Mouse (Mus musculus) intestine, postnatal 0 days (tissue): Measurements from ENCODE around the gene Prex1. TPM values are rescaled to one million over a fixed set of nuclear protein-coding genes. Genes with fewer than 3 reads are reported as not detected.

Source experiments
- ATAC-seq: fragments of 200-750 bp; cut with Nextera tagmentation; 2 replicates; pipeline ENCODE4 v1.8.0; 2017; ENCODE audit warnings: mild to moderate bottlenecking, moderate TSS enrichment, moderate library complexity
- H3K27ac ChIP-seq: fragments of 300-500 bp; sonication (generic); 2 replicates; pipeline ENCODE4 v1.5.1; 2014; ENCODE audit warnings: mild to moderate bottlenecking, low read depth, low read length, moderate library complexity
- H3K27me3 ChIP-seq: fragments of 300-500 bp; sonication (generic); replicated peaks from 2 replicates; pipeline ENCODE4 v1.6.1; 2014; ENCODE audit warnings: low read length, mixed read lengths; ENCODE audit not compliant: control insufficient read depth, insufficient read depth
- H3K36me3 ChIP-seq: fragments of 300-500 bp; sonication (generic); 2 replicates; pipeline ENCODE4 v1.6.1; 2014; ENCODE audit warnings: mild to moderate bottlenecking, moderate library complexity; ENCODE audit not compliant: control insufficient read depth, insufficient read depth
- H3K4me1 ChIP-seq: fragments of 300-500 bp; sonication (generic); replicated peaks from 2 replicates; pipeline ENCODE4 v1.6.1; 2014; ENCODE audit warnings: antibody characterized with exemption, low read length, mixed read lengths; ENCODE audit not compliant: control insufficient read depth, insufficient read depth
- H3K4me2 ChIP-seq: fragments of 300-500 bp; sonication (generic); replicated peaks from 2 replicates; pipeline ENCODE4 v1.6.1; 2014; ENCODE audit warnings: low read depth, mild to moderate bottlenecking, moderate library complexity
- H3K4me3 ChIP-seq: fragments of 300-500 bp; sonication (generic); 2 replicates; pipeline ENCODE4 v1.5.1; 2014; ENCODE audit warnings: low read depth, low read length
- H3K9ac ChIP-seq: fragments of 300-500 bp; sonication (generic); 2 replicates; pipeline ENCODE4 v1.6.1; 2014; ENCODE audit warnings: mild to moderate bottlenecking, low read depth, low read length
- H3K9me3 ChIP-seq: fragments of 300-500 bp; sonication (generic); 2 replicates; pipeline ENCODE4 v1.6.1; 2016; ENCODE audit warnings: mixed run types; ENCODE audit not compliant: control insufficient read depth
- CTCF ChIP-seq: sonication (generic); IDR thresholded peaks from 2 replicates; pipeline ENCODE4 v1.5.1; 2016; ENCODE audit warnings: low read depth, mild to moderate bottlenecking, control low read depth, antibody characterized with exemption, moderate library complexity
- WGBS: fragments of 180-500 bp; shearing (Covaris S2); extraction: QIAGEN DNeasy Blood & Tissue Kit; methylation state at CpG from one replicate; pipeline ENCODE4 v1.1.7; 2014; 5-methylcytosine and 5-hydroxymethylcytosine counted together
- polyA plus RNA-seq: library from polyadenylated mRNA; unstranded; fragments of >200 nt; fragmentation: Nextera tagmentation; extraction: Ambion mirVana; gene quantifications from 2 replicates; pipeline ENCODE4 v1.2.1, GENCODE M21; 2015

Gene Prex1
- polyA plus RNA-seq, 1 experiment from 2014 or later = 4.0 TPM

- H3K27me3 ChIP-seq = no peaks in the 10 kb centered on the region
- 58% methylated on average over 22 of the region's 22 CpGs for WGBS
- no peak overlapping the region for H3K9ac ChIP-seq
- no peak overlapping the region for H3K4me3 ChIP-seq
- no peaks in the 10 kb centered on the region for H3K9me3 ChIP-seq
- no peak overlapping the region for H3K27ac ChIP-seq
- H3K4me2 ChIP-seq = no peak overlapping the region
- no peak for TF ChIP-seq CTCF
- no peaks in the 10 kb centered on the region for H3K4me1 ChIP-seq
- H3K36me3 ChIP-seq = no peaks in the 10 kb centered on the region
- ATAC-seq = no peak
Observed at GRCm38 (mm10) chr2:166667790-166668695, 45.6 kb downstream of the Prex1 start.

- no peak for ATAC-seq
- Histone ChIP-seq H3K9me3 (no peaks in the 10 kb centered on the region), H3K4me1 (no peaks in the 10 kb centered on the region), H3K4me2 (no peak overlapping the region), H3K27ac (no peak overlapping the region), H3K4me3 (no peak overlapping the region), H3K36me3 (no peaks in the 10 kb centered on the region), H3K27me3 (no peaks in the 10 kb centered on the region), H3K9ac (no peak overlapping the region)
- WGBS = 86% methylated on average over 13 of the region's 13 CpGs
- no peak for TF ChIP-seq CTCF
Observed at GRCm38 (mm10) chr2:166666175-166666574, 47.5 kb downstream of the Prex1 start.

DNA sequence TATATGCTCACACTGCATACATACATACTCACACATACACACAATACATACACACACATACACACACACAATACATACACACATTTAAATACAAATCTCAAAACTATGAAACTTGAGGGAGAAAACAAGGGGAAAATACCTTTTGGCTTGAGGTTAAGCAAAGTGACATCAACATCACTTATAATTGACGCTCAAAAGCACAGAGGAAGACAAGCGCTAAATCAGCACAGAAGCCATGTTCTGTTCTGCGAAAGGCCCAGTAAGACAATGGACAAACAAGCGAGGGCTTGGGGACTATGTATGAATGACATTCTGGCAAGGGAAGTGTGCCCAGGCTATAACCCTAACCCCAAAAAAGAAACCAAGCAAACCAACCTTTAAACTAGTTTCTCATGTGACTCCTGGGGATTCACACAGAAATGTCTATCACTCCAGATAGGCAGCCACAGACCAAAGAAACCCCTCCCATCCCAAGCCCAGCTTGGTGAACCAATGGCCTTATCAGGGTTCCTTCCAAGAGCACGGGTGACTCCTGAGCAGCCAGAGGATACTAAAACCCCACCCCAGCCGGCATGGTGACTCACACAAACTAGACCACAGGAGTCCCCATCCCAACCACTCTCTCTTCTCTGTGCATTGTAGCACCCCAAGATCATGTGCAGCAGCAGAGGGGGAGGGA is 48.2 kb downstream of the Prex1 start:
- Histone ChIP-seq H3K36me3 (no peaks in the 10 kb centered on the region), H3K9ac (no peak overlapping the region), H3K9me3 (no peaks in the 10 kb centered on the region), H3K27ac (no peak overlapping the region), H3K4me3 (no peak overlapping the region), H3K4me2 (no peak overlapping the region), H3K27me3 (no peaks in the 10 kb centered on the region), H3K4me1 (no peaks in the 10 kb centered on the region)
- ATAC-seq = no peak
- 69% methylated on average over 6 of the region's 6 CpGs for WGBS
- TF ChIP-seq CTCF = no peak

- Histone ChIP-seq H3K4me3 (no peak overlapping the region), H3K9me3 (no peaks in the 10 kb centered on the region), H3K4me1 (no peaks in the 10 kb centered on the region), H3K9ac (no peak overlapping the region), H3K27me3 (no peaks in the 10 kb centered on the region), H3K36me3 (no peaks in the 10 kb centered on the region), H3K4me2 (no peak overlapping the region), H3K27ac (no peak overlapping the region)
- WGBS = 80% methylated on average over 15 of the region's 15 CpGs
- TF ChIP-seq CTCF = no peak
- ATAC-seq = no peak
Observed at GRCm38 (mm10) chr2:166664506-166664905, 49.1 kb downstream of the Prex1 start.

DNA sequence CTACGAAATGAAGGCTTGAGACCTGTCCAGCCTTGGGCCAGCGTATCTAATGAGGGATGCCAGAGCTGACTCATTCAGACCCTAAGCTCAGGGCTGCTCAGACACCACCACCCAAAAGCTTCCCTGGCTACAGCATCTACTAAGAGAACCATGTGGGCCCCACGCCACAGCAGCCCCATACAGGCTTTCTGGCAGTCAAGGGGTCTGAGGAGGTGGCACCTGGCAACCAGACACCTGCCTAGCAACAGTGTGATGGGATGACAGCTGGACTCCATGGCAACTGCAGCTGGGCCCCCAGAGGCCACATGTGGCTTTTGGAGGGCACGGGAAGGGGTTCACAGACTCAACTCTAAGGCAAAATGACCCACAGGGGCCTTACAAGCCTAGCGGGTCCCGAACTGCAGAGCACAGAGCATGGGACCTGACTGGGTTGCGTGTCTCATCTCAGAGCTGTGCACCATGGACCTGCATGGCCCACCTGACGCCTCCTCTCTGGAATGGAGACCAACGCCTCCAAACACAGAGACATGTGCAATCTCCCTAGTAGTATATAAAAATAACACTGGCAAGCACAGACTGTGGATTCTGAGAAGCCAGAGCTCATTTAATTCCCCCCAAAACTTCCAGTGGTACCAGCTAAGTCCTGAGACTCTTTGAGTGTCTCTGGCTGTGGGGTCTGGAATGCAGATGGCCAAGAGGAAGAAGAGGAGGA is 50.2 kb downstream of the Prex1 start:
- ATAC-seq = no peak
- Histone ChIP-seq H3K4me1 (no peaks in the 10 kb centered on the region), H3K27ac (no peak overlapping the region), H3K4me3 (no peak overlapping the region), H3K27me3 (no peaks in the 10 kb centered on the region), H3K9me3 (no peaks in the 10 kb centered on the region), H3K36me3 (no peaks in the 10 kb centered on the region), H3K9ac (no peak overlapping the region), H3K4me2 (no peak overlapping the region)
- WGBS = 91% methylated on average over 9 of the region's 9 CpGs
- TF ChIP-seq CTCF = no peak

GRCm38 (mm10) chr2:166662595-166663160 is 51.0 kb downstream of the Prex1 start:
- Histone ChIP-seq H3K4me3 (no peak overlapping the region), H3K4me2 (no peak overlapping the region), H3K27ac (no peak overlapping the region), H3K9me3 (no peaks in the 10 kb centered on the region), H3K27me3 (no peaks in the 10 kb centered on the region), H3K36me3 (no peaks in the 10 kb centered on the region), H3K4me1 (no peaks in the 10 kb centered on the region), H3K9ac (no peak overlapping the region)
- WGBS = 78% methylated on average over 6 of the region's 6 CpGs
- no peak for TF ChIP-seq CTCF
- ATAC-seq = no peak
